Mouse (Mus musculus) heart, adult 2 months (tissue): Measurements from ENCODE around the gene Gm2022.
"Not testable (repeated sequence)": the region's sequence is repeated elsewhere in the genome, so short reads cannot be mapped to it uniquely, and the experiment has no call there.

Experiments
- CTCF ChIP-seq: fragments of 200-600 bp; IDR thresholded peaks from 2 replicates; pipeline ENCODE4 v1.8.1; 2022; ENCODE audit warnings: antibody characterized with exemption, mild to moderate bottlenecking, moderate library complexity
- EP300 ChIP-seq: fragments of 200-500 bp; IDR thresholded peaks from 2 replicates; pipeline ENCODE4 v1.6.1; 2011; ENCODE audit warnings: low read depth, low read length, control low read depth; ENCODE audit not compliant: insufficient read depth
- POLR2A ChIP-seq: fragments of 200-500 bp; IDR thresholded peaks from 2 replicates; pipeline ENCODE4 v1.6.1; 2011; ENCODE audit warnings: mild to moderate bottlenecking, low read depth, low read length, control low read depth; ENCODE audit not compliant: insufficient read depth

DNA sequence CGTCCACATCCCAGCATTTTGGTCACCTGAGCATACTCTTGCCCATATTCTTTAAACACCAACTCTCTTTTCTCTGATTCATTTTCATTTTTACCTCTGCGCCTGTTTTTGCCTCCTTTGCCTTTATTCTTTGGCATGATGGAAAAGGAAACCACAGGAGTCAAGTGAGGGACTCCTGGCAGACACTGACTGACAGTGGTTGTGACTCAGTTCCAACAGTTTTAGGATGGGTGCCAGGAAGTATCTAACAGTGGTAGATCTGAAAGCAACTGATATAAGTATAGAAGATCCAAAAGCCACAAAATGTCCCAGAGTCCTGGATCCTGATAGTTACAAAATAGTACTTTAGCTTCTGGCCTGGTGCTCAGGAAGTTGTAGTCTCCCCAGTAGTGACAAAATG is 24.6 kb downstream of the Gm2022 start, which contains the start of gene Gm2035:
- TF ChIP-seq CTCF, POLR2A, EP300: not testable (repeated sequence)
